Mouse (Mus musculus): ENCODE measurements around the gene Rcbtb2. TPM values are rescaled to one million over a fixed set of nuclear protein-coding genes. Genes with fewer than 3 reads are reported as not detected.
"Not testable (repeated sequence)": the region's sequence is repeated elsewhere in the genome, so short reads cannot be mapped to it uniquely, and the experiment has no call there.

The Rcbtb2 gene
- total and polyA plus RNA-seq, 3 experiments: 34.1 to 49.0 (median 36.9) TPM

DNA sequence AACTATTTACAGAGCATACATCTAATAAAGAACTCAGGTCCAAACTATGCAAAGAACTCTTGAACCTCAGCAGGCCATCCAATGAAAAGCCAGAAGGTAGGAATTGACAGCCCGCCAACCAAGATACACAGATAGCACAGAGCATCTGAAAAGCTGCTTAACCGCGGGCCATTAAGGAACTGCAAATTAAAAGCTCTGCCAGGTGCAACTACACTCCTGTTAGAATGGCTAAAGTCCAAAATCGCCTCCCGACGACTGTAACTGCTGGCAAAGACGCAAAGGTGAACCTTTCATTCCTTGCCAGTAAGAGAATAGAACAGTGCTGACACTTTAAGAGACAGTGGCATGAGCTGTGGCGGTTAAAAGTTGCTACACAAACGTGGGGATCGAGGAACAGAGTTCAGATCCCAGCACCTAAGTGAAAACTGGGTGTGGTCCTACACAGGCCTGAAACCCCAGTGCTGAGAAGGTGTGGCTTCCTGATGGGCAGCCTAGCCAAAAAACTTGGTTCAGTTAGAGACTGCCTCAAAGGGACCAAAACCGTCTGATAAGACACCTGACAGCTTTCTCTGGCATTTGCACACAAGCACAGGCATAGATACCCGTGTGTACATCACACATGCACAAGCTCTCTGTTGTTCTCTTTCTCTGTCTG lies 10.5 kb upstream of the Rcbtb2 start:
- Histone ChIP-seq H3K27me3 (replicated peaks) (no peaks in the 10 kb centered on the region), H3K4me2 (ENCODE audit: insufficient read depth, low read depth, poor library complexity, severe bottlenecking) (no peak overlapping the region), H3K36me3 (replicated peaks in 1 of 2; ENCODE audit: control insufficient read depth in 1 of 2, insufficient read depth in 1 of 2, low read length in 1 of 2) (no peaks in the 10 kb centered on the region), H3K79me2 (replicated peaks; ENCODE audit: control insufficient read depth, extremely low read depth, insufficient read depth, poor library complexity, severe bottlenecking) (no peaks in the 10 kb centered on the region), H3K4me1 (ENCODE audit: control insufficient read depth in 1 of 2, insufficient read depth in 2 of 2) (peaks cover 13 to 29% of the 10 kb centered on the region in 2 experiments), H3K9ac (ENCODE audit: insufficient read depth, low read depth) (no peak overlapping the region), H3K4me3 (replicated peaks in 1 of 3; ENCODE audit: low read depth in 2 of 3, low read length in 2 of 3, poor library complexity in 1 of 3) (no peak overlapping the region), H3K27ac (ENCODE audit: insufficient read depth, low read depth) (no peak overlapping the region), H3K9me3 (replicated peaks; ENCODE audit: low read length) (peaks cover 6% of the 10 kb centered on the region)
- no peak for DNase-seq (ENCODE audit: extremely low read depth)
- in situ Hi-C loops (cut with MboI; ENCODE audit: low pct_ligation_motif_present, low pct_unique_long_range_greater_than_20kb, low sequenced_read_pairs): loop anchor here (25.0 kb wide), 1 partner anchor 325 kb away; no protein-coding TSS in a partner anchor
- no peak for TF ChIP-seq JUND (conservative IDR thresholded peaks at IDR 0.05; ENCODE audit: low read depth, low read length)
- no peak for TF ChIP-seq TBP (conservative IDR thresholded peaks at IDR 0.05; ENCODE audit: low read depth, low read length)
- TF ChIP-seq KAT2A (IDR thresholded peaks at IDR 0.05; ENCODE audit: insufficient replicate concordance, low read length): no peak
- TF ChIP-seq ZNF384 (IDR thresholded peaks at IDR 0.05; ENCODE audit: low read depth, low read length): no peak
- no peak for TF ChIP-seq RCOR1 (conservative IDR thresholded peaks at IDR 0.05; ENCODE audit: low read depth, low read length)
- no peak for TF ChIP-seq PAX5 (IDR thresholded peaks at IDR 0.05; ENCODE audit: low read length)
- no peak for TF ChIP-seq CHD2 (IDR thresholded peaks at IDR 0.05; ENCODE audit: low read length)
- TF ChIP-seq ZKSCAN1 (IDR thresholded peaks at IDR 0.05; ENCODE audit: borderline replicate concordance, low read depth, low read length): no peak
- no peak for TF ChIP-seq NELFE (IDR thresholded peaks at IDR 0.05; ENCODE audit: low read depth, low read length)
- TF ChIP-seq JUN (IDR thresholded peaks at IDR 0.05; ENCODE audit: insufficient read depth, low read depth, low read length): no peak
- TF ChIP-seq UBTF (IDR thresholded peaks at IDR 0.05; ENCODE audit: low read depth, low read length): no peak
- no peak for TF ChIP-seq ZC3H11A (IDR thresholded peaks at IDR 0.05; ENCODE audit: low read depth, low read length)
- TF ChIP-seq E2F4 (IDR thresholded peaks at IDR 0.05; ENCODE audit: insufficient replicate concordance, low read depth, low read length): no peak
- TF ChIP-seq MAFK (IDR thresholded peaks at IDR 0.05; ENCODE audit: insufficient replicate concordance, low read length): no peak
- TF ChIP-seq HCFC1 (IDR thresholded peaks at IDR 0.05; ENCODE audit: low read depth, low read length): no peak
- no peak for TF ChIP-seq MEF2A (IDR thresholded peaks at IDR 0.05; ENCODE audit: borderline replicate concordance, low read depth, low read length)
- TF ChIP-seq POLR2A (IDR thresholded peaks at IDR 0.05; ENCODE audit: low read depth, low read length): no peak
- TF ChIP-seq MAZ (IDR thresholded peaks at IDR 0.05; ENCODE audit: low read depth, low read length): no peak
- no peak for TF ChIP-seq SIN3A (IDR thresholded peaks at IDR 0.05; ENCODE audit: low read length)
- dilution Hi-C loops (cut with MboI; ENCODE audit: extremely low pct_ligation_motif_present, extremely low pct_unique_long_range_greater_than_20kb, low sequenced_read_pairs): no loop called here

DNA sequence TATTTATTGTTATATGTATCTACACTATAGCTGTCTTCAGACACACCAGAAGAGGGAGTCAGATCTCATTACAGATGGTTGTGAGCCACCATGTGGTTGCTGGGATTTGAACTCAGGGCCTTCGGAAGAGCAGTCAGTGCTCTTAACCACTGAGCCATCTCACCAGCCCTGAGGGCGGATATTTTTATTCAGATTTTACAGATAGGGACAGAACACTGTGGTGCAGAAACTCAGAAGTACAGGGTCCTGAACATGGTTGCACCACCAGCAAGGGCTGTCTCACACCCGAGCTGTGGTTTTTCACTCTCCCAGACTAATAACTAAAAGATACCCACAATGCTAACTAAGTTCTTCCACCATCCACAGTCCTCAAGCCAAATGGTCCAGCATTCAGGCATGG lies 7.9 kb upstream of the Rcbtb2 start:
- dilution Hi-C loops (cut with MboI; ENCODE audit: extremely low pct_ligation_motif_present, extremely low pct_unique_long_range_greater_than_20kb, low sequenced_read_pairs); H3K36me3 ChIP-seq (replicated peaks in 1 of 2; ENCODE audit: control insufficient read depth in 1 of 2, insufficient read depth in 1 of 2, low read length in 1 of 2); H3K9me3 ChIP-seq (replicated peaks; ENCODE audit: low read length); H3K27me3 ChIP-seq (replicated peaks); H3K9ac ChIP-seq (ENCODE audit: insufficient read depth, low read depth); H3K79me2 ChIP-seq (replicated peaks; ENCODE audit: control insufficient read depth, extremely low read depth, insufficient read depth, poor library complexity, severe bottlenecking); DNase-seq (ENCODE audit: extremely low read depth); H3K4me3 ChIP-seq (replicated peaks in 1 of 3; ENCODE audit: low read depth in 2 of 3, low read length in 2 of 3, poor library complexity in 1 of 3); H3K27ac ChIP-seq (ENCODE audit: insufficient read depth, low read depth); H3K4me2 ChIP-seq (ENCODE audit: insufficient read depth, low read depth, poor library complexity, severe bottlenecking): not testable (repeated sequence)
- peaks cover 18 to 52% of the 10 kb centered on the region in 2 experiments for H3K4me1 ChIP-seq (ENCODE audit: control insufficient read depth in 1 of 2, insufficient read depth in 2 of 2)
- in situ Hi-C loops (cut with MboI; ENCODE audit: low pct_ligation_motif_present, low pct_unique_long_range_greater_than_20kb, low sequenced_read_pairs): loop anchor here (25.0 kb wide), 1 partner anchor 322 kb away; no protein-coding TSS in a partner anchor

All from CH12.LX (cell line).